Mouse (Mus musculus): ENCODE data around the gene Cdh4. TPM values are rescaled to one million over a fixed set of nuclear protein-coding genes. Genes with fewer than 3 reads are reported as not detected.

The Cdh4 gene
- total and polyA plus RNA-seq, 2 experiments from 2014 or later: 0.51 to 2.1 TPM

DNA sequence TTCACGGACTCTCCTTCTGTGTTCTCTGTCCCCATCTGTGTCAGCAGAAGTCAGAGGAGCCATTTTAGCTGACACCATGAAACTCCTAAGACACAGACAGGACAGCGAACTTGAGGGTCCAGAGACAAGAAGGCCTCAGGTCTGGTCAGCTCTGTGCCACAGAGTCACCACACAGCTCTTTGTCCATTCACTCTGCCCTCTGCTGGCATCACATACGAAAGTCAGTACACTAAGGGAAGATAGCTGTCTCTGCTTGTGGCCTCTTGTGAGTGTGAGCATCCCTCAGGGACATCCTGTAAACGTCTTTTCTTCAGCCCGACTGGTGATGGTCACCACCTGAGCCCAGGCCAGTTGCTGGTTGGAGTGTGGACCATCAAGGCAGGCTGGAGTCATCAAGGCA is 422.9 kb downstream of the Cdh4 start:
- Histone ChIP-seq H3K4me2 (ENCODE audit: low read depth, low read length) (no peak overlapping the region), H3K36me3 (replicated peaks; ENCODE audit: control insufficient read depth, insufficient read depth, low read length) (no peaks in the 10 kb centered on the region), H3K4me3 (ENCODE audit: low read depth, low read length) (no peak overlapping the region), H3K9me3 (replicated peaks; ENCODE audit: control insufficient read depth, low read length) (no peaks in the 10 kb centered on the region), H3K27ac (ENCODE audit: low read depth) (no peak overlapping the region), H3K27me3 (ENCODE audit: control insufficient read depth, insufficient read depth, low read length) (no peaks in the 10 kb centered on the region), H3K4me1 (ENCODE audit: control insufficient read depth, insufficient read depth) (peaks cover 13% of the 10 kb centered on the region; the same call in 1 of the 2 replicates), H3K9ac (replicated peaks; ENCODE audit: low read depth, low read length) (no peak overlapping the region)
- no peak for ATAC-seq (ENCODE audit: insufficient read depth, low read depth)
- TF ChIP-seq EP300 (IDR thresholded peaks at IDR 0.05; ENCODE audit: low read depth): no peak
- TF ChIP-seq CTCF (IDR thresholded peaks at IDR 0.05; ENCODE audit: low read depth): peak; percentile 39
- WGBS: 68% methylated on average over 5 of the region's 5 CpGs
- DNase-seq (ENCODE audit: low spot score): no peak

DNA sequence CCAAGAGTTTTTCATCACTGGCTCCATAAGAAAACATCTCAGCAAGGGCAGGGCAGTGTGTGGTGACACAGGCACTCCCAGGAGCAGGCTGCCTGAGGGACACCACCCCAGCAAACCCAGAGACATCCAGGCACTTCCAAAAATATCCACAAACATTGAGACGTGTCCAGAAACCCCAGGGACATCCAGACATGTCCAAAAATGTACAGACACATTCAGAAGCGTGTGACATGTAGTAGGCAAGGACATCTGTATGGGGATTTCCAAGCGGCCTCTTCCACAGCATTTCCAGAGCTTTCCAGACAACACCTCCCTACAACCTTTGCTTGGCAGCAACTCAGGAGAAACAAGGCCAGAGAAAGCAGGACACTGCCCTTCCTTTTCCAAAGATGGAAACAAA is 425.4 kb downstream of the Cdh4 start:
- WGBS: 28% methylated on average over 3 of the region's 3 CpGs
- ATAC-seq (ENCODE audit: insufficient read depth, low read depth): no peak; the same call in 1 of the 2 replicates
- no peak overlapping the region for H3K4me3 ChIP-seq (ENCODE audit: low read depth, low read length)
- no peak overlapping the region for H3K9ac ChIP-seq (replicated peaks; ENCODE audit: low read depth, low read length)
- H3K36me3 ChIP-seq (replicated peaks; ENCODE audit: control insufficient read depth, insufficient read depth, low read length): no peaks in the 10 kb centered on the region
- H3K9me3 ChIP-seq (replicated peaks; ENCODE audit: control insufficient read depth, low read length): no peaks in the 10 kb centered on the region
- no peak overlapping the region for H3K27ac ChIP-seq (ENCODE audit: low read depth)
- TF ChIP-seq EP300 (IDR thresholded peaks at IDR 0.05; ENCODE audit: low read depth) (no peak), CTCF (IDR thresholded peaks at IDR 0.05; ENCODE audit: low read depth) (no peak)
- peaks cover 13% of the 10 kb centered on the region; the same call in 1 of the 2 replicates for H3K4me1 ChIP-seq (ENCODE audit: control insufficient read depth, insufficient read depth)
- H3K27me3 ChIP-seq (ENCODE audit: control insufficient read depth, insufficient read depth, low read length): no peaks in the 10 kb centered on the region
- H3K4me2 ChIP-seq (ENCODE audit: low read depth, low read length): no peak overlapping the region
- peak; percentile 9 for DNase-seq (ENCODE audit: low spot score)

DNA sequence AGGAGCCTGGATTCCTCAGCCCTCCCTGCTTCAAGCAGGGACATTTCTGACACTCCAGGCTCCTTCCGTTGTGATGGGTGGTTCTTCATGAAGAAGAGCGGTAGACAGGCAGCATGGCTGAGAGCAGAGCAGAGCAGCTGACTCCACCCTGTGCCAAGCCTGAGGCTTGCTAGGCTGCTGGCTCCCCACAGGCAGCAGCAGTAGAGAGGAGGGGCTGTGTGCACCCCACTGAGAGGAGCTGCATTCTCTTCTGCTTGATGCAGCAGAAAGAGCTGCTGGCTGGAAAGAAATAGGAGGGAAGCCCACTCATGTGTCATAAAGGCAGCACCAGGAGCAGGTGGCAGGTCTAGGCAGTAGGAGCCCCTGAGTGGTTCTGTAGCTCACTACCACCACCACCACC is 427.6 kb downstream of the Cdh4 start:
- Histone ChIP-seq H3K36me3 (replicated peaks; ENCODE audit: control insufficient read depth, insufficient read depth, low read length) (no peaks in the 10 kb centered on the region), H3K27me3 (ENCODE audit: control insufficient read depth, insufficient read depth, low read length) (no peaks in the 10 kb centered on the region), H3K4me1 (ENCODE audit: control insufficient read depth, insufficient read depth) (peaks cover 13% of the 10 kb centered on the region; the same call in 1 of the 2 replicates), H3K9me3 (replicated peaks; ENCODE audit: control insufficient read depth, low read length) (no peaks in the 10 kb centered on the region), H3K4me2 (ENCODE audit: low read depth, low read length) (no peak overlapping the region), H3K27ac (ENCODE audit: low read depth) (no peak overlapping the region), H3K4me3 (ENCODE audit: low read depth, low read length) (no peak overlapping the region), H3K9ac (replicated peaks; ENCODE audit: low read depth, low read length) (no peak overlapping the region)
- ATAC-seq (ENCODE audit: insufficient read depth, low read depth) (no peak), DNase-seq (ENCODE audit: low spot score) (no peak)
- TF ChIP-seq CTCF (IDR thresholded peaks at IDR 0.05; ENCODE audit: low read depth): no peak
- TF ChIP-seq EP300 (IDR thresholded peaks at IDR 0.05; ENCODE audit: low read depth): no peak
- 17% methylated on average over 2 of the region's 2 CpGs for WGBS

DNA sequence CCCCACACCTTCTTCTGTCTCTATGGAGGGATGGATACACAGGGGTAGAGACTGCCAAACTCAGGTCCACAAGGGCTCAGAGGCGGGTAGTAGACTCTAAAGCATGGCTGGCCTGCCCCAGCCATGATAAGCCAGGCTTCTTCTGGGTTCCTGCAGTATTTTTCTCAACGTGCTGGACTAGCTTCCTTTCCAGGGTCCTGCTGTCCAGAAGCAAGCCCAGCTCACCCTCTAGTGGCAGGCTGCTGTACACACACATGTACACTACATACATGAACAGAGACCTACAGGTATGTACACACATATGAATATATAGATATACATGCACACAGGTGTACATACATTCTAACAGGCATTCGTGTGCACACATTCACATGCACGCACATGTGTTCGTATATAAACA is 430.5 kb downstream of the Cdh4 start:
- peak; percentile 50 for DNase-seq (ENCODE audit: low spot score)
- Histone ChIP-seq H3K4me1 (ENCODE audit: control insufficient read depth, insufficient read depth) (peaks cover 5% of the 10 kb centered on the region; the same call in 1 of the 2 replicates), H3K9me3 (replicated peaks; ENCODE audit: control insufficient read depth, low read length) (no peaks in the 10 kb centered on the region), H3K9ac (replicated peaks; ENCODE audit: low read depth, low read length) (no peak overlapping the region), H3K4me2 (ENCODE audit: low read depth, low read length) (no peak overlapping the region), H3K36me3 (replicated peaks; ENCODE audit: control insufficient read depth, insufficient read depth, low read length) (no peaks in the 10 kb centered on the region), H3K27me3 (ENCODE audit: control insufficient read depth, insufficient read depth, low read length) (no peaks in the 10 kb centered on the region), H3K27ac (ENCODE audit: low read depth) (no peak overlapping the region), H3K4me3 (ENCODE audit: low read depth, low read length) (no peak overlapping the region)
- WGBS: 58% methylated on average over 5 of the region's 5 CpGs
- TF ChIP-seq CTCF (IDR thresholded peaks at IDR 0.05; ENCODE audit: low read depth): peak; percentile 81
- no peak for TF ChIP-seq EP300 (IDR thresholded peaks at IDR 0.05; ENCODE audit: low read depth)
- ATAC-seq (ENCODE audit: insufficient read depth, low read depth): no peak

DNA sequence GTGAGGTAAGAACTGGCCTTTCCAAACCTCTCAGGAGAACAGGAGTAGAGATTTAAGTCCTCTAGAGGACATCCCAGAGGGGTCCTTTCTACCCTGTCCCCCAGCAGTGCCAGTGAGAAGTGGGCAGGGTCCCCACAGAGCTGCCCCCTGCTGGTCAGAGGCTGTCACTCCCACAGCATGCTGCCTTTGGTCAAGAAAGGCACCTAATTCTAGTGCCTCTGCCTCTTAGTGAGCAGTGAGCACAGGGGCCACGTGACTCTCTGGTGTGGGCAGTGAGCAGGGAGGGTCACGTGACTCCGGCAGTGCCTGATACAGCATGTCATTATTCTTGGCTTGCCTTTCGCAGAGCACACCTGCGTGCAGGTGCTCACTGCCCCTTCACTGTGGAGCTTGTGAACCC is 431.1 kb downstream of the Cdh4 start:
- H3K9me3 ChIP-seq (replicated peaks; ENCODE audit: control insufficient read depth, low read length): no peaks in the 10 kb centered on the region
- no peak overlapping the region for H3K4me2 ChIP-seq (ENCODE audit: low read depth, low read length)
- H3K9ac ChIP-seq (replicated peaks; ENCODE audit: low read depth, low read length): no peak overlapping the region
- TF ChIP-seq EP300 (IDR thresholded peaks at IDR 0.05; ENCODE audit: low read depth): no peak
- TF ChIP-seq CTCF (IDR thresholded peaks at IDR 0.05; ENCODE audit: low read depth): peak; percentile 34
- no peak overlapping the region for H3K4me3 ChIP-seq (ENCODE audit: low read depth, low read length)
- H3K36me3 ChIP-seq (replicated peaks; ENCODE audit: control insufficient read depth, insufficient read depth, low read length): no peaks in the 10 kb centered on the region
- H3K27ac ChIP-seq (ENCODE audit: low read depth): no peak overlapping the region
- 48% methylated on average over 5 of the region's 5 CpGs for WGBS
- no peaks in the 10 kb centered on the region for H3K4me1 ChIP-seq (ENCODE audit: control insufficient read depth, insufficient read depth)
- no peak for ATAC-seq (ENCODE audit: insufficient read depth, low read depth)
- H3K27me3 ChIP-seq (ENCODE audit: control insufficient read depth, insufficient read depth, low read length): no peaks in the 10 kb centered on the region
- no peak for DNase-seq (ENCODE audit: low spot score)

DNA sequence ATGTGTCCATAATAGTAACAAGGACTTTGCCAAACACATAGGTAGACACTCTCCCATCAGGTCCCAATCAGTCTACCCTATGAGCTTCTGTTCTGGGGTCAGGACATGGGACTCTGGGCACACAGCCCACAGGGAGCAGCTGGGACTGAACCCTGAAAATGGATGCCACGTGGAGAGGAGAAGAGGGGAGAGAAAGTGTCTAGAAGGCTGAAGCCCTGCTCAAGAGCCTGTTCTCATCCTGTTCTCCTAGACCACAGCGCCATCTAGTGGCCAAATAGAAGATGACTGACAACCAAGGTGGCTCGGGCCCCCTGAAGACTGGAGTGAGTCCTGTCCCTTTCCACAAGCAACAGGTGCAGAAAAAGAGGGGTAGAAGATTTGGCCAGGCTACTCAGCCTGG is 432.9 kb downstream of the Cdh4 start:
- H3K9me3 ChIP-seq (replicated peaks; ENCODE audit: control insufficient read depth, low read length): no peaks in the 10 kb centered on the region
- DNase-seq (ENCODE audit: low spot score) (peak; percentile 64), ATAC-seq (ENCODE audit: insufficient read depth, low read depth) (no peak; the same call in 1 of the 2 replicates)
- no peaks in the 10 kb centered on the region for H3K27me3 ChIP-seq (ENCODE audit: control insufficient read depth, insufficient read depth, low read length)
- TF ChIP-seq EP300 (IDR thresholded peaks at IDR 0.05; ENCODE audit: low read depth) (no peak), CTCF (IDR thresholded peaks at IDR 0.05; ENCODE audit: low read depth) (peak; percentile 87)
- 0% methylated on average over 3 of the region's 3 CpGs for WGBS
- no peak overlapping the region for H3K4me2 ChIP-seq (ENCODE audit: low read depth, low read length)
- no peak overlapping the region for H3K9ac ChIP-seq (replicated peaks; ENCODE audit: low read depth, low read length)
- no peaks in the 10 kb centered on the region for H3K4me1 ChIP-seq (ENCODE audit: control insufficient read depth, insufficient read depth)
- H3K36me3 ChIP-seq (replicated peaks; ENCODE audit: control insufficient read depth, insufficient read depth, low read length): no peaks in the 10 kb centered on the region
- no peak overlapping the region for H3K27ac ChIP-seq (ENCODE audit: low read depth)
- no peak overlapping the region for H3K4me3 ChIP-seq (ENCODE audit: low read depth, low read length)

All from heart, postnatal 0 days (tissue).